Mouse (Mus musculus): ENCODE measurements around the gene Gm11020.
"Not testable (repeated sequence)": the region's sequence is repeated elsewhere in the genome, so short reads cannot be mapped to it uniquely, and the experiment has no call there.

DNA sequence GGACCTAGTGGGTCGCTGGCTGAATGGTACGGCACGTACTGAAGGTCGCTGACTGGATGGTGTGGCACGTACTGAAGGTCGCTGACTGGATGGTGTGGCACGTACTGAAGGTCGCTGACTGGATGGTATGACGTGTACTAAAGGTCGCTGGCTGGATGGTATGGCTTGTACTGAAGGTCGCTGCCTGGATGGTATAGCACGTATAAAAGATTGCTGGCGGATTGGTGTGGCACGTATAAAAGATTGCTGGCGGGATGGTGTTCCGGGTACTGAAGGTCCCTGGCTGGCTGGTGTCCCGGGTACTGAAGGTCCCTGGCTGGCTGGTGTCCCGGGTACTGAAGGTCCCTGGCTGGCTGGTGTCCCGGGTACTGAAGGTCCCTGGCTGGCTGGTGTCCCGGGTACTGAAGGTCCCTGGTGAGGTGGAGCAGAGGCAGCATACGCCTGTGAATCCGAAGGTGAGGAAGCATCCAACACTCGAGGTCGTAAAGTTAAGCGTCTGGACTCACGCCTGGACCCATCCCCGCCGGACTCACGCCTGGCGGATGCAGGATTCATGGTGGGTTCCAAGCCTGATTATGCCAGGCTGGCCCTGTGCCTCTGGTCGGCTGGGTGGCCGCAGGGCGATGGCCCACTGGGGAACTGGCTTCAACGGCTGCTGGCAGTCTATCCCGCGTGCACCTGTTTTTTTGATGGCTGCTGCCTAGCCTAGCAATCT lies 11.8 kb upstream of the Gm11020 start, which contains the start of the genes Gm45711 and Cmtm1:
- TF ChIP-seq CTCF, EP300 (IDR thresholded peaks at IDR 0.05; ENCODE audit: low read depth): not testable (repeated sequence)
